In genomic region chr11:23769686-23770509, GRCm38 (mm10) we compare ENCODE assay signal across 1 mouse cellular context.
TF ChIP-seq lines count a peak whose summit lies in the region.

No protein-coding gene starts in this region.

TF ChIP-seq in CH12.LX, 34 proteins besides CTCF, POLR2A, EP300 and RAD21 (continued from another document):
- TF ChIP-seq POLR2AphosphoS2 (IDR thresholded peaks at IDR 0.05; ENCODE audit: low read depth, low read length): peak; percentile 60; the same call in 1 of the 2 replicates
- TF ChIP-seq ZKSCAN1 (IDR thresholded peaks at IDR 0.05; ENCODE audit: borderline replicate concordance, low read depth, low read length): no peak
- peak; percentile 83 for TF ChIP-seq UBTF (IDR thresholded peaks at IDR 0.05; ENCODE audit: low read depth, low read length)
- peak; percentile 58; the same call in 1 of the 2 replicates for TF ChIP-seq ZNF384 (IDR thresholded peaks at IDR 0.05; ENCODE audit: low read depth, low read length)
